Mouse (Mus musculus): ENCODE data around the gene 4930470P17Rik.
"Not testable (repeated sequence)": the region's sequence is repeated elsewhere in the genome, so short reads cannot be mapped to it uniquely, and the experiment has no call there.

The 4930470P17Rik gene

DNA sequence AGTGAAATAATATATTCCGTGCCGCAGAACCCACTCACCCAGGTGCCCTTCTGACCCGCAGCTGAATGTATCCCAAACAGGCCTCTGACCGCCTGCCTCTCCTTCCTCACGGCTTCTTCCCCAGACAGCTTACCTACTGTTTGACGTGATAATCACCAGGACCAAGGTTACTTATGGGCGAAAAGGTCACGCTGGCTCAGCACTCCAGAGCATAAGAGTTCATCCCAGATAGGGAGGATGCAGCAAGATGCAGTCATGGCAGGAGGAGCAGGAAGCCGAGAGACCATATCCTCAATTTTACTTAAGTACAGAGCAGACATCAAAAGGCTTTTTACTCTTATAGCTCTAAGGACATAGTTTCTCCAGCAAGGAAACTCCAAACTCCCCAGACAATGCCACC lies at the start of gene 4930470P17Rik:
Gene 4930470P17Rik (minus strand): TSS at position 101 of the 400 bp plus-strand sequence.
- in situ Hi-C loops (cut with MboI, MseI) = no loop called here

DNA sequence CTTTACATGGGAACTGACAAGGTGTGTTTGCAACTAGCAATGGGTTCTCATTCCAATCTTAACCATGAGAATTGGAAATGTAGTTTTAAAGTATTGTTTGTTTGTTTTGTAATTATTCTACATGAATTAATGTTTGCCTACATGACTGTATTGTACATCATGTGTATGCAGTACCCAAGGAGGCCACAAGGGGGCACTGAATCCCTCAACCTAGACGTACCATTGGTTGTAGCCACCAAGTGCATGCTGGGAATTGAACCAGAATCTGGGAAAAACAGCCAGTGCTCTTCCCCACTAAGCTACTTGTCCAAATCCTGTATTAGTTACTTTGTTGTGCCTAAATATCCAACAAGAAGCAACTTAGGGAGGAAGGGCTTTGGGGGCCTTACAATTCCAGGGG lies 49.7 kb upstream of the 4930470P17Rik start:
- in situ Hi-C loops (cut with MboI, MseI) = no loop called here

DNA sequence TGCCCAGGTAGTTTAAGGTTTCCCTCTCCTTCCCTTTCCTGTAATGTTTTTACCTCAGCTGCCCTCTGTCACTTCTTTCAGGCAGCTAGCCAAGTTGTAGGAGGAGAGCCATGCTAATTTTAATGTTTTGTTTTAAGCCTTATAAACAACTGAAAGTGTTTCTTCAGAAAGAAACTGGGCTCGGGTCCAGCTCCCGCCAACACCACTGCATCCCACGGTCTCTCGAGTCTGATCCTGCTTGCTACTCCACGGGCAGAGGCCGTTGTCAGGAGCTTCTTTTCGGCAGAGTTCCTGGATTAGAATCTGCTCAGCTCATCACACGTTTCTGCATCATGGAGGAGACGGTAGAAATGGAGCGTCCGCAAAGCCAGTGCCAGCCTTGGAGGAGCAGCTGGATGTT lies 46.7 kb upstream of the 4930470P17Rik start:
- in situ Hi-C loops (cut with MboI, MseI) = no loop called here

DNA sequence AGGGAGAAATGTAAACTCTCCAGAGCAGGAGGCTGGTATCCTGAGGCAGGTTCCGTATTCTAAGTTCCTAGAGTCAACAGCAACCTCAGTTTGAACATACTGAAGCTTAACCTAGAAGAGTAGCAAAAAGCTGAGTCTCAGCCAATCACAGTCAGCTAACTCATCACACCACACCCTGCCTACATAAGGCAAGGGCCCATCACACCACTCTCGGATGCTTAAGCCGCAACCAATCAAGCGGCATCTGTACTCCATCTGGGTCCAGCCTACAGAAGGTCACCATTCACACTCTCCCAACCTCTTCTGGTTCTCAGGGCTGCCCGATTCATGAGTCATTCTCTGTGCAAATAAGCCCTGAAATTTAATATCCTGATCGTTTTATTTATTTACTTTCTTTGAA lies 44.4 kb upstream of the 4930470P17Rik start:
- in situ Hi-C loops (cut with MboI, MseI) = no loop called here

DNA sequence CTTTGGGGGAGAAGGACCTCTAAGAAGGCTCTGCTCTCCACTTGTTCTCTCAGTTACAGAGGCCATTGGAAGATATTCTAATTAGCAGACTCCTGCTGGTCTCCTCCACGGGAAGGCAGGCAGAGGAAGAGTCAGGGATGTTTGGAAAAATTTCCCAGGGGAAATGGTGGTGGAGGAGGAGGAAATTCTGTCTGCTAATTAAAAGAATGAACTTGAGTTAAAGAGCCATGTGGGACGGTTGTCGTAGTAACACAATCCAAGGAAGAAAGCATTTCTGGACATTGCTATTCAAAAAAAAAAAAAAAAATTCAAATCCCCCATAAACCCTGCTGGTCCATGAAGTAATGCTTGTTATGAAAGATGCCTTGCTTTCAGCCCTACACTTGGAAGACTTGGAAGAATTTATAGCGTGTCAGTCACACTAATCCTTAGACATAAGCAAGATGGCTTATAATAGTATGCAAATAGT lies 40.6 kb upstream of the 4930470P17Rik start:
- in situ Hi-C loops (cut with MboI, MseI) = no loop called here

DNA sequence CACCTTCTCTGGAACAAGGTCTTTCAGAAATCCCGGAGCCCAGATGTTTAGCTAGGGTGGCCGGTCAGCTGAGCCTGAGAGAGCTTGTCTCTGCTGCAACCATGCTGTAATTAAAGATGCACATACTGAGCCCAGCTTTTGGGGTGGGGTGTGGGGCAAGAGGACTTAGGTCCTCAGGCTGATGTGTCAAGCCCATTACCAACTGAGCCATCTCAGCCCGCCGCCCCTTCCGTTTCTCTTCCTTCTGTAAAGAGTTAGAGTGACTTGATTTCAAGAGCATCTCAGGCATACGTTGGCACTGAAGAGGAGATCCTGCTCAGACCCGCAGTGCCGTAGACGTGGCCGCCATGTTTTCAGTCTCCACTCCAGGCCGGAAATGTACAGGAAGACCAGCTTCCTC lies 38.5 kb upstream of the 4930470P17Rik start:
- in situ Hi-C loops (cut with MboI, MseI) = no loop called here

DNA sequence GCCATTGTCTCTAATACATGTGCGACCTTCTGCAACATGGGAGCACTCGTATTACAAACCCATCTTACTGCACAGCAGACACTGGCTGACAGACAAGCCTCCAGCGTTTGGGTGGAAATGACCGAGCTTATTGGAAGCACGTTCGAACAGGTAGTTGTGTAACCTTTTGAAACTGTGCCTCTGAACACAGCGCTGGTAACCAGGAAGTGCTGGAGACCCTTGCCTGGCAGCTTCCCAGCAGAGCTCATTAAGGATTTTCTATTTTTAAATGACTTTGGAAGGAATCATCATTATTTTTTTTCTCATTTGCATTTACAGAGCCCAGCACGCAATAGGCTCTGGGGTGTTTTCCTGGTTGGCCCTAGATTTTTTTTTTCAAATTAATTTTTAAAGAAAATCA lies 36.9 kb upstream of the 4930470P17Rik start:
- in situ Hi-C loops (cut with MboI, MseI) = no loop called here

DNA sequence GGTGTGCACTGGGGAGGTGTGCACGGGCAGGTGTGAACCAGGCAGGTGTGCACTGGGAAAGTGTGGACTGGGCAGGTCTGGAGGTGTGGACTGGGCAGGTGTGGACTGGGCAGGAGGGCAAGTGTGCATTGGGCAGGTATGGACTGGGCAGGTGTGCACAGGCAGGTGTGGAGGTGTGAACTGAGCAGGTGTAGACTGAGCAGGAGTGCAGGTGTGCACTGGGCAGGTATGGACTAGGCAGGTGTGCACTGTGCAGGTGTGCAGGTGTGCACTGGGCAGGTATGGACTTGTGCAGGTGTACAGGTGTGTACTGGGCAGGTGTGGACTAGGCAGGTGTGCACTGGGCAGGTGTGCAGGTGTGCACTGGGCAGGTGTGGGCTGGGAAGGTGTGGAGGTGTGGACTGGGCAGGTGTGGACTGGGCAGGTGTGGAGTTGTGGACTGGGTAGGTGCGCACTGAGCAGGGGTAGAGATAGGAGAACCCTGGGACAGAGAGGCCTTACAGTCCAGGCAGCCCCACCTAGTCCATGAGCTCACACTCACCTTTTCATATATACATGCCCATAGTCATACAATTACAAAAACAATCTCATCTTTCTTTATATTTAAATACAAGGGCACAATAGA lies 31.3 kb upstream of the 4930470P17Rik start:
- in situ Hi-C loops (cut with MboI, MseI) = no loop called here

DNA sequence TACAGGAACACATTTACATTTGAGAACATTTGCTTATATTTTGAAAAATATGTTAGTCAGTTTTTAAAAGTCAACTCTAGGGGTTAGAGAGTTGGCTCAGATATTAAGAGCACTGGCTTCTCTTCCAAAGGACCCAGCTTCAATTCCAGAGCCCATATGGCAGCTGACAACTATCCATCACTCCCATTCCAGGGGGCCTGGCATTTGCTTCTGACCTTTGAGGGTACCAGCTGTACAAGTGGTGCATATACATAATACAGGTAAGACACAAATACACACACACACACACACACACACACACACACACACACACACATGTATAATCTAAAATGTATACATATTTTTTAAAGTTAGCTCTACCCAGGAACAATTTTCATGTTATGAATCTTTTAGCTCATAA lies 30.6 kb upstream of the 4930470P17Rik start:
- in situ Hi-C loops (cut with MboI, MseI) = no loop called here

DNA sequence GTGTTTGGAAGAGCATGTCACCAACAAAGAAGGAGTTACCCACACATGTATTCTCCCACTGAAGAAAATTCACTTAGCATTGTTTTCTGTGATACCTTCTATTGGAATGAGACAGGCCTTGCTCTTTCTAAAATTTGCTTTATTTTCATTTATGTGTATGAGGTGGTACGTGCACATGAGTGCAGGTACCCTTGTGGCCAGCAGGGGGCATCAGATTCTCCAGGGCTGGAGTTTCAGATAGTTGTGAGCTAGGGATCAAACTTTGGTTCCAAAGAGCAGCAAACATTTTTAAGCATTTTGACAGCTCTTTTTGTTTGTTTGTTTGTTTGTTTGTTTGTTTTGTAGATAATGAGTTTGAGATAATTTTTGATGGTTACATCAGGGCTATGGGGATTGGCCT lies 29.6 kb upstream of the 4930470P17Rik start:
- in situ Hi-C loops (cut with MboI, MseI) = no loop called here

DNA sequence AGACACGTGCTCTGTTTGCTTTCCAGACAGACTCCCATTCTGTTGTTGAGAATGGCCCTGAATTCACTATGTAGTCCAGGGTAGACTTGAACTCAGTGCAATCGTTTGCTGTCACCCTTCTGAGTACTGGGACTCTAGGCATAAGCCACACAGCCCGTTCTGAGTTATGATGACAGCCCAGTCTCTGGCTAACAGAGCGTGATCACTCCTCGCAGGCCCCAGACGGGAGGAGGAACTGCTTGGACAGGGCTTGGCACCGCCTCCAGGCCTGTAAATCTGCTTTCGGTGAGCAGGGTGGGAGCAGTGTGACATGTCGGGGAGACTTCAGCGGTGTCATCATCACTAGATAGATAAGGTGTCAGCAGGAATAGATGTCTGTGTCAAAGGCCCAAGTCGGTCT lies 28.7 kb upstream of the 4930470P17Rik start:
- in situ Hi-C loops (cut with MboI, MseI) = no loop called here

DNA sequence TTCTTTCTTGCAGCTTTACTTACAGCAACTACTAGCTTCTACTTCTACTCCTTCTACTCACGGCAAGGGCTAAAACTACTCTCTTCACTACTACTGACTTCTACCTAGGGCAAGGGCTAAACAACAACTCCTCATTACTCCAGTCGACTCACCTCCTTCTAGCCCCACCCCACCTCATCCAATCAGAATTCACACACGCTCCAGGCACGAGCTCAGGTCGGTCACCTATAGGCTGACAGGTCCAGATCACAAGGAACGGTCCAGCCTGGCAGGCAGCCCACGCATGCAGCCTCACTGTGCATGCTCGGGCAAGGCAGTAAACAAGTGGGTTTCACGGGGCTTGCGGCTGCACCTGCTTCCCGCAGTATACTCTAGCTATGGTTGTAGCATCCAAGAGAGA lies 26.2 kb upstream of the 4930470P17Rik start:
- in situ Hi-C loops (cut with MboI, MseI) = loop anchor here (10.0 kb wide), 1 partner anchor 577 kb away; no protein-coding TSS in a partner anchor

DNA sequence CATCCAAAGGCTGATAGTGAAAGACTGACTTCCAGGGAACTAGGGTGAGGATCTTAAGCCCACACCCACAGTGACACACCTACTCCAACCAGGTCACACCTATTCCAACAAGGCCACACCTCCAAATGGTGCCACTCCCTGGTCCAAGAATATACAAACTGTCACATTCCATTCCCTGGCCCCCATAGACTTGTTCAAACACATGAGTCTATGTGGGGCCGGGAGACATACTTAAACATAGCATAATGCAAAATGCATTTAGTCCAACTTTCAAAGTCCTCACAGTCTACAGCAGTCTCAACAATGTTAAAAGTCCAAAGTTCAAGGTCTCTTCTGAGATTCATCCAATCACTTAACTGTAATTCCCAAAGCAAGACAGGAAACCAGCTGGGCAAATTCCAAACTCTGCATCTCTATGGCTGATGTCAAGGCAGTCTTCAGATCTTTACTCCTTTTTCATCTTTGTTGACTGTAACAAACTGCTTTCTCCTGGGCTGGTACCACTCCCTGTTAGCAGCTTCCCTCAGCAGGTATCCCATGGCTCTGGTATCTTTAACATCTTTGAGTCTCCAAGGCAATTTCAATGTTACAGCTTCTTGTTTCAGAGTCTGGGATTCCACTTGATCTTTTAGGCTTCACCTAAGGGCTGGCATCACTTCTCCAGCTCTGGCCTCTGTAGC lies 22.5 kb upstream of the 4930470P17Rik start:
- in situ Hi-C loops (cut with MboI, MseI) = loop anchor here (10.0 kb wide), 1 partner anchor 580 kb away; no protein-coding TSS in a partner anchor

DNA sequence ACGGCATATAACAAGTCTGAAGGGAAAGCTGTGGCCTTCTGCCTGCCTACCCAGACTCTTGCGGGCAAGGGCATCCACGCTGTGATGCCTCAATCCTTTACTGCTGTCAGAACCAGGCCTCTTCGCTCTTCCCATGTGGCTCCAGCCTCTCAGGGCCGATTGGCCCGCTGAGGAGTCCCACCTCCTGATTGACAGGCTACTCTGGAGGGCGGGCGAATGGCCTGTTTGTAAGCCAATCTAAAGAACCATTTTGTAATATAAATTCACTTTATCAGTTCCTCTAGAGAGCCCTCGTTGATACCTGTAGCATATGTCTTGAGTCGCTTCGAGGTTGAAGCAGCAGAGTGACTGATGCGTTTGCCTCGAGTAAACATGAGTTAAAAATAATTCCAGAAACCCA lies 21.2 kb upstream of the 4930470P17Rik start:
- in situ Hi-C loops (cut with MboI, MseI) = loop anchor here (10.0 kb wide), 1 partner anchor 582 kb away; no protein-coding TSS in a partner anchor

DNA sequence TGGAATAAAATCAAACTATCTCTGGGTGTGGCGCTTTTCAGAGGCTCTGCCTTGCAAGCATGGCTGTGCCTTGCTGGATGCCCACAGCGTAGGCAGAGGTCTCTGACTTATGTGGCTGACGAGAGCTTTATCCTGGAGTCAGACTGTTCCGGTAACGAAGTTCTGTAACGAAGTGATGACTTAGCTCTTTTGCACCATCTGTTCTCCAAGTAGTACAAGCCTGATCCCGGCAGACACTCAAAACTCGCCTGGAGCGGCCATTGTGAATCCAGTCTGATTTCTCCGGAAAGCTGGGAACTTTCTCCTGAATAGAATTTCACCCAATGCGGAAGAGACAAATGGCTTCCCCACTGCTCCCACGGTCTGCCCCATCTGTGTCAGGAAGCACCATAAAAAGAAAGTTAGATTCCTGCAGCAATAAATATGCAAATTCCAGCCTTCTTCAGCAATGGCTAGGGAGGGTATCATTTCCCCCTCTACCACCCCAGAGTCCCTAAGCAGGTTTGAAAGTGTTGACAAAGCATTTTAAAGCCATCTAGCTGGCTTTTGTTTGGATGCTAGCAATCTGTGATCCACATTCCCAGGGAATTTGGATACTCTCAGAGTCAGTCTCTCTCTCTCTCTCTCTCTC lies 17.2 kb upstream of the 4930470P17Rik start:
- in situ Hi-C loops (cut with MboI, MseI) = no loop called here

DNA sequence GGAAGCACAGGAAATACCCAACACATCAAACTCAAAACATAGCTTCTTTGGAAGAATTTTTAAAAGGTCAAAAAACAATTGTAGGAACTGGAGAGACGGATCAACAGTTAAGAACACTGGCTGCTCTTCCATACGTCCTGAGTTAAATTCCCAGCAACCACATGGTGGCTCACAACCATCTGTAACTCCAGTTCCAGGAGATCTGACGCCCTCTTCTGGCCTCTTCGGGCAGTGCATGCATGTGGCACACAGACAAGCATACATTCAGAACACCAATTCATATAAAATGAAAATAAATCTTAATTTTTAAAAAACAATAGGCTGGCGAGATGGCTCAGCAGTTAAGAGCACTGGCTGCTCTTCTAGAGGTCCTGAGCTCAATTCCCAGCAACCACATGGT lies 10.0 kb upstream of the 4930470P17Rik start:
- in situ Hi-C loops (cut with MboI, MseI) = not testable (repeated sequence)

DNA sequence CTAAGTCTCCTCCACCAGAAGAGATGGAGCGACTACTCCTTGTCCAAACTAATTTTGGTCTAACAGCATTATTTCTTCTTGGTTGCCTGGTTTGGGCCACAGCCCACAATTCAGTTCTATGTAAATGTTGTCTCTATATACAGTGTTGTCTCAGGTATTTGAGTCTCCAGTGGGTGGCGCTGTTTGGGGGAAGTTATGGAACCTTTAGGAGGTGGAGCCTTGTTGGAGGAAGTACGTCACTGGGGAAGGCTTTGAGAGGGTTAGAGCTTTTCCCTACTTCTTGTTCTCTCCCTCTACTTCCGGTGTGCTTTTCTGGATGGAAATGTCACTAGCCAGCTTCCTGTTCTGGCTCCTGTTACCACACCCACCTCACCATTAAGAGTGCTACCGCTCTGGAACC lies 646 bp downstream of the 4930470P17Rik start:
- in situ Hi-C loops (cut with MboI, MseI) = no loop called here

DNA sequence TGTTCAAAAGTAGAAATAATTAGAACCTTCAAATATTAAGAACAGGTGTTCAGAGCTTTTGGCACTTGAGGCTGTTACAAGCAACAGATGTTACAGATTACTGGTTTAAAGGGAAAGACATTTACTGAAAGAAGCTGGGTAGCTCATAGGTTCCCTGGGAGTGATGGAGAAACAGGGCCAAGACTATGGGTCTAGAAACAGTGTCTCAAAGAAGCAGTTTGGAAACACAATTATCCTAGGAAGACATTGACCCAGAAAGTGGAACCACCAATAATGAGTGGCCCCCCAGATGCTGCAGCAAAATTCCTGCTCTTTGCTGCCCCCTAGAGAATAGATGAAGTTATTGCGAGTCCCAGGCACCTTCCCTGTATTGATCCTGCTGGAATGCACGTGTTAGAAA lies 4.2 kb downstream of the 4930470P17Rik start:
- in situ Hi-C loops (cut with MboI, MseI) = no loop called here

DNA sequence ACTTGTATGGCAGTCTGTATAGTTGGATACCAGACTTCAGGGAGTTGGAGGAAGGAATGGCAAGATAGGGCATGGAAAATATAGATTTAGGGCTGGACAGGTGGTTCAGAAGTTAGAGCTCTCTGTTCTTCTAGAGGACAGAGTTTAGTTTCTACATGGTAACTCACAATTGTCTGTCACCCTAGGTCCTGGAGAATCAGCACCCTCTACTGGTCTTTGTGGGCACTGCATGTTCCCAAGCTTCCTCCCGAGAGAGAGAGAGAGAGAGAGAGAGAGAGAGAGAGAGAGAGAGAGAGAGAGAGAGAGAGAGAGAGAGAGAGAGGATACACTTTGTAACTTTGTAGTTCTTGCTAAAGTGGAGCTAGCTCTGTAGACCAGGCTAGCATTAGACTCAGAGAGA lies 5.1 kb downstream of the 4930470P17Rik start:
- in situ Hi-C loops (cut with MboI, MseI) = no loop called here

DNA sequence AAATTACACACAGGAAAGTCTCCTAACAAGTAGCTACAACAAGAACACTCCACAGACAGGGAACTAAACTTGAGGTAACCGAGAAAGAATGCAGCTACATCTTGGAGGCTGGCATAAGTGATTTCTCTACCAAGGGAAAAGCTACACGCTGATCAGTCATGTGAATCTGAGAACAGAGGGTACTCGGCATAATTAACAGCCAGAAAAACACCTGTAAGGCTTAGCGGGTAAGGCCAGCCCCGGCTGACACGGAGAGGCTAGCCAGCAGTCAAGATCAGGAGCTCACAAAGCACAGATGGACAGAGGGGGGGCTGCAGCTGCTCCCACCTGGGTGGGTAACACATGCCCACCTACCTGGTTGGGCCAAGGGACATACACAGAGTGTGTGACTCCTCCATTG lies 9.7 kb downstream of the 4930470P17Rik start:
- in situ Hi-C loops (cut with MboI, MseI) = no loop called here

DNA sequence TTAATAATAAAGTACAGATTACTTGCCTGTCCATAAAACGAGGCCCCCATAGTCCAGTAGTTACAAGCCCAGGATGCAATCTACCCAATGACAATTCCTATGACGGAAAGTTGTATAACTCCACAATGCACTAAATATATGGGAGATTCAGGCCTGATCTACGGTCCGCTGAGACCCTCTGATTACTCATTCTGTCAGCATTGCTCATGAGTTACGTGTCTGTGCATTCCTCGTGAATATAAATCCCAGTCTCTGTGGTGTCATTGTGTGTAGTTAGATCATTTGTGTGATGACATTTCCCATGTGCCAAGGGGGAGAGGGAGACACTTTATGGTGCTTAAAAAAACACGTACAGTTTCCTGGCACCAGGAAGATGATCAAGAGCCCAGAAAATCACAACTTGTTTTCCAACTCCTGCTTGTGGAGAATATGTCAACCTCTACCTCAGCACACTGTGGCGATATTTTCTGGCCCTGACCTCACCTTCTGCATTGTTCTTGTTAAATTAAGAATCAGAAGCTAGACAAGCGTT lies 13.4 kb downstream of the 4930470P17Rik start:
- in situ Hi-C loops (cut with MboI, MseI) = no loop called here

DNA sequence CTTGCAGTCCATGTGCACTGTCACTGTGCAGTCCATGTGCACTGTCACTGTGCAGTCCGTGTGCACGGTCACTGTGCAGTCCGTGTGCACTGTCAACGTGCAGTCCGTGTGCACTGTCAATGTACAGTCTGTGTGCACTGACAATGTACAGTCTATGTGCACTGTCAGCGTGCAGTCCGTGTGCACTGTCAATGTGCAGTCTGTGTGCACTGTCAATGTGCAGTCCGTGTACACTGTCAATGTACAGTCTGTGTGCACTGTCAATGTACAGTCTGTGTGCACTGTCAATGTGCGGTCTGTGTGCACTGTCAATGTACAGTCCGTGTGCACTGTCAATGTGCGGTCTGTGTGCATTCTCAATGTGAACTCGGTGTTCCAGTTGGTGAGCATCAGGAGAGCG lies 17.1 kb downstream of the 4930470P17Rik start:
- in situ Hi-C loops (cut with MboI, MseI) = no loop called here

Data from T-helper 2 cell (primary cell).